Mouse (Mus musculus): ENCODE data around the gene Tex52. TPM values are rescaled to one million over a fixed set of nuclear protein-coding genes. Genes with fewer than 3 reads are reported as not detected.

Gene Tex52
- polyA plus RNA-seq, 1 experiment from 2014 or later: 0.31 TPM

- no peak overlapping the region for H3K4me2 ChIP-seq (ENCODE audit: low read depth, low read length)
- WGBS: 87% methylated on average over 13 of the region's 13 CpGs
- H3K9ac ChIP-seq (ENCODE audit: low read length): no peak overlapping the region
- H3K36me3 ChIP-seq (ENCODE audit: control insufficient read depth, insufficient read depth, low read length): peaks cover 61% of the 10 kb centered on the region
- no peaks in the 10 kb centered on the region for H3K9me3 ChIP-seq (ENCODE audit: control insufficient read depth, low read length)
- H3K27me3 ChIP-seq (ENCODE audit: control insufficient read depth, insufficient read depth, low read depth, low read length): no peaks in the 10 kb centered on the region
- no peak for ATAC-seq (ENCODE audit: low read depth)
- no peak overlapping the region for H3K4me3 ChIP-seq (ENCODE audit: low read length)
- peaks cover 18% of the 10 kb centered on the region for H3K4me1 ChIP-seq (replicated peaks; ENCODE audit: control insufficient read depth, insufficient read depth, low read length)
- no peak overlapping the region for H3K27ac ChIP-seq (ENCODE audit: low read length)
These were observed 58.3 kb downstream of the Tex52 start for GRCm38 (mm10) chr6:128433566-128433965.

Other genes starting within 250 kb of the Tex52 start
- 142 and 158 TPM in 2 replicates for gene Tspan9, start 231.9 kb upstream of the Tex52 start, polyA plus RNA-seq (2015; fragmentation: Nextera tagmentation; extraction: Ambion mirVana)
- 5.5 and 5.9 TPM in 2 replicates for gene Tead4, start 74.6 kb upstream of the Tex52 start, polyA plus RNA-seq (2015; fragmentation: Nextera tagmentation; extraction: Ambion mirVana)
- 19.3 and 21.6 TPM in 2 replicates for gene Tulp3, start 19.6 kb upstream of the Tex52 start, polyA plus RNA-seq (2015; fragmentation: Nextera tagmentation; extraction: Ambion mirVana)
- gene Rhno1, start 12.5 kb upstream of the Tex52 start, polyA plus RNA-seq (2015; fragmentation: Nextera tagmentation; extraction: Ambion mirVana): 113 and 117 TPM in 2 replicates
- 39.6 and 43.2 TPM in 2 replicates for gene Foxm1, start 12.5 kb upstream of the Tex52 start, polyA plus RNA-seq (2015; fragmentation: Nextera tagmentation; extraction: Ambion mirVana)
- not detected in 2 replicates for gene Gm44596, start within 50 bp of the Tex52 start, polyA plus RNA-seq (2015; fragmentation: Nextera tagmentation; extraction: Ambion mirVana)
- 3.5 and 3.6 TPM in 2 replicates for gene Nrip2, start 23.8 kb downstream of the Tex52 start, polyA plus RNA-seq (2015; fragmentation: Nextera tagmentation; extraction: Ambion mirVana)
- gene Itfg2, start 49.5 kb downstream of the Tex52 start, polyA plus RNA-seq (2015; fragmentation: Nextera tagmentation; extraction: Ambion mirVana): 29.6 and 32.2 TPM in 2 replicates
- 400 and 427 TPM in 2 replicates for gene Fkbp4, start 63.2 kb downstream of the Tex52 start, polyA plus RNA-seq (2015; fragmentation: Nextera tagmentation; extraction: Ambion mirVana)
- 0.79 and 7.8 TPM in 2 replicates for gene Pzp, start 151.3 kb downstream of the Tex52 start, polyA plus RNA-seq (2015; fragmentation: Nextera tagmentation; extraction: Ambion mirVana)
- 4.9 and 7.3 TPM in 2 replicates for gene A2ml1, start 206.2 kb downstream of the Tex52 start, polyA plus RNA-seq (2015; fragmentation: Nextera tagmentation; extraction: Ambion mirVana)
- not detected in 2 replicates for gene Klrb1a, start 248.1 kb downstream of the Tex52 start, polyA plus RNA-seq (2015; fragmentation: Nextera tagmentation; extraction: Ambion mirVana)